Mouse (Mus musculus) cortical plate, adult 2 months (tissue): ENCODE data around the gene St6galnac1.

Experiments
- CTCF ChIP-seq: fragments of 200-500 bp; IDR thresholded peaks from 2 replicates; pipeline ENCODE4 v1.5.1; 2011; ENCODE audit warnings: mild to moderate bottlenecking, control low read depth, low read length; ENCODE audit not compliant: insufficient read depth; ENCODE audit errors: extremely low read depth
- POLR2A ChIP-seq: fragments of 200-500 bp; IDR thresholded peaks from 2 replicates; pipeline ENCODE4 v1.6.1; 2011; ENCODE audit warnings: mild to moderate bottlenecking, low read length, control low read depth; ENCODE audit not compliant: insufficient read depth; ENCODE audit errors: extremely low read depth

- TF ChIP-seq CTCF = no peak
- TF ChIP-seq POLR2A = no peak
These were observed 25.8 kb upstream of the St6galnac1 start for GRCm38 (mm10) chr11:116801106-116801505.
